Mouse (Mus musculus) MEL (cell line): ENCODE measurements around the gene Pax3. TPM values are rescaled to one million over a fixed set of nuclear protein-coding genes. Genes with fewer than 3 reads are reported as not detected.

ENCODE experiments used
- DNase-seq: peaks from one replicate; pipeline ENCODE4 v3.0.0; 2011; ENCODE audit warnings: low read depth, low spot score
- H3K27ac ChIP-seq: 2 replicates; pipeline ENCODE4 v1.5.1; 2012; ENCODE audit warnings: low read depth, mild to moderate bottlenecking, control low read depth, low read length, moderate library complexity; ENCODE audit not compliant: control insufficient read depth
- H3K27me3 ChIP-seq, 2 experiments: fragments of 150-350 bp in 1 of 2; sonication (generic) in 1 of 2; 2 replicates each; pipeline ENCODE4 v1.6.1; 2012; ENCODE audit warnings: low read length in 2 of 2, mild to moderate bottlenecking in 2 of 2, improper control_type of control experiment in 1 of 2, moderate library complexity in 1 of 2; ENCODE audit not compliant: insufficient read depth in 2 of 2, control insufficient read depth in 1 of 2
- H3K36me3 ChIP-seq, 2 experiments: 2 replicates each; pipeline ENCODE4 v1.6.1; 2012 to 2014; ENCODE audit warnings: low read length in 2 of 2, improper control_type of control experiment in 1 of 2, inconsistent platforms in 1 of 2, mild to moderate bottlenecking in 1 of 2; ENCODE audit not compliant: insufficient read depth in 2 of 2, control insufficient read depth in 1 of 2
- H3K4me1 ChIP-seq, 2 experiments: fragments of 150-350 bp in 1 of 2; sonication (generic) in 1 of 2; 2 replicates each; pipeline ENCODE4 v1.6.1; 2012; ENCODE audit warnings: low read length in 2 of 2, improper control_type of control experiment in 1 of 2, mild to moderate bottlenecking in 1 of 2; ENCODE audit not compliant: insufficient read depth in 2 of 2, control insufficient read depth in 1 of 2
- H3K4me3 ChIP-seq, 2 experiments: fragments of 150-350 bp in 1 of 2; sonication (generic) in 1 of 2; 2 replicates each; pipeline ENCODE4 v1.5.1; 2012; ENCODE audit warnings: low read depth in 2 of 2, low read length in 2 of 2, mild to moderate bottlenecking in 2 of 2, moderate library complexity in 2 of 2, control low read depth in 1 of 2, improper control_type of control experiment in 1 of 2; ENCODE audit not compliant: control insufficient read depth in 1 of 2, insufficient read depth in 1 of 2
- H3K79me2 ChIP-seq: 2 replicates; pipeline ENCODE4 v1.6.1; 2012; ENCODE audit warnings: mild to moderate bottlenecking, low read length, moderate library complexity; ENCODE audit not compliant: control insufficient read depth, poor library complexity, insufficient read depth
- H3K9ac ChIP-seq: 2 replicates; pipeline ENCODE4 v1.6.1; 2012; ENCODE audit warnings: low read depth, mild to moderate bottlenecking, control low read depth, low read length, moderate library complexity; ENCODE audit not compliant: control insufficient read depth, poor library complexity, severe bottlenecking
- H3K9me3 ChIP-seq: fragments of 150-350 bp; sonication (generic); replicated peaks from 2 replicates; pipeline ENCODE4 v1.6.1; 2012; ENCODE audit warnings: mild to moderate bottlenecking, low read length, improper control_type of control experiment, moderate library complexity; ENCODE audit not compliant: insufficient read depth
- CHD2 ChIP-seq: IDR thresholded peaks from 2 replicates; pipeline ENCODE4 v1.6.1; 2011; ENCODE audit warnings: low read length, improper control_type of control experiment
- ELF1 ChIP-seq: IDR thresholded peaks from 2 replicates; pipeline ENCODE4 v1.6.1; 2014; ENCODE audit warnings: low read depth, mild to moderate bottlenecking, inconsistent platforms, low read length, improper control_type of control experiment, moderate library complexity
- EP300 ChIP-seq, 2 experiments: IDR thresholded peaks; 2 replicates each; pipeline ENCODE4 v1.6.1; 2011; ENCODE audit warnings: improper control_type of control experiment in 2 of 2, low read length in 2 of 2, low read depth in 1 of 2, mild to moderate bottlenecking in 1 of 2
- GABPA ChIP-seq: IDR thresholded peaks from 2 replicates; pipeline ENCODE4 v1.6.1; 2012; ENCODE audit warnings: low read depth, mild to moderate bottlenecking, inconsistent platforms, low read length, improper control_type of control experiment, moderate library complexity
- HCFC1 ChIP-seq: IDR thresholded peaks from 2 replicates; pipeline ENCODE4 v1.6.1; 2012; ENCODE audit warnings: low read depth, mild to moderate bottlenecking, inconsistent platforms, low read length, improper control_type of control experiment, moderate library complexity
- MAFK ChIP-seq: IDR thresholded peaks from 2 replicates; pipeline ENCODE4 v1.6.1; 2011; ENCODE audit warnings: low read depth, mild to moderate bottlenecking, low read length, improper control_type of control experiment, borderline replicate concordance
- MEF2A ChIP-seq: IDR thresholded peaks from 2 replicates; pipeline ENCODE4 v1.6.1; 2014; ENCODE audit warnings: low read depth, mild to moderate bottlenecking, inconsistent platforms, low read length, improper control_type of control experiment; ENCODE audit not compliant: poor library complexity, insufficient replicate concordance, severe bottlenecking; ENCODE audit errors: extremely low read depth
- MYB ChIP-seq: IDR thresholded peaks from 2 replicates; pipeline ENCODE4 v1.6.1; 2011; ENCODE audit warnings: mild to moderate bottlenecking, low read depth, low read length, improper control_type of control experiment
- MYC ChIP-seq: IDR thresholded peaks from 2 replicates; pipeline ENCODE4 v1.6.1; 2011; ENCODE audit warnings: low read depth, mild to moderate bottlenecking, low read length, improper control_type of control experiment, moderate library complexity
- NELFE ChIP-seq: IDR thresholded peaks from 2 replicates; pipeline ENCODE4 v1.6.1; 2011; ENCODE audit warnings: low read depth, low read length, improper control_type of control experiment
- POLR2A ChIP-seq, 2 experiments: IDR thresholded peaks; 2 replicates each; pipeline ENCODE4 v1.6.1; 2011 to 2012; ENCODE audit warnings: low read length in 2 of 2, mild to moderate bottlenecking in 2 of 2, control low read depth in 1 of 2, improper control_type of control experiment in 1 of 2, low read depth in 1 of 2, moderate library complexity in 1 of 2; ENCODE audit not compliant: control insufficient read depth in 1 of 2, insufficient read depth in 1 of 2, poor library complexity in 1 of 2
- POLR2AphosphoS5 ChIP-seq: IDR thresholded peaks from 2 replicates; pipeline ENCODE4 v1.6.1; 2012; ENCODE audit warnings: low read depth, borderline replicate concordance, mild to moderate bottlenecking, inconsistent platforms, low read length, moderate library complexity, mixed read lengths
- RCOR1 ChIP-seq: IDR thresholded peaks from 2 replicates; pipeline ENCODE4 v1.6.1; 2012; ENCODE audit warnings: low read depth, mild to moderate bottlenecking, inconsistent platforms, low read length, improper control_type of control experiment
- SMC3 ChIP-seq: IDR thresholded peaks from 2 replicates; pipeline ENCODE4 v1.6.1; 2011; ENCODE audit warnings: low read depth, low read length, improper control_type of control experiment
- TAL1 ChIP-seq: IDR thresholded peaks from 2 replicates; pipeline ENCODE4 v1.6.1; 2012; ENCODE audit warnings: mild to moderate bottlenecking, inconsistent platforms, low read length, moderate library complexity, mixed read lengths
- USF1 ChIP-seq: IDR thresholded peaks from 2 replicates; pipeline ENCODE4 v1.6.1; 2014; ENCODE audit warnings: low read depth, mild to moderate bottlenecking, inconsistent platforms, low read length, improper control_type of control experiment, moderate library complexity
- USF2 ChIP-seq, 2 experiments: IDR thresholded peaks; 2 replicates each; pipeline ENCODE4 v1.6.1; 2011 to 2012; ENCODE audit warnings: improper control_type of control experiment in 2 of 2, low read length in 2 of 2, borderline replicate concordance in 1 of 2, inconsistent platforms in 1 of 2, low read depth in 1 of 2, mild to moderate bottlenecking in 1 of 2; ENCODE audit not compliant: insufficient read depth in 1 of 2
- ZKSCAN1 ChIP-seq: IDR thresholded peaks from 2 replicates; pipeline ENCODE4 v1.6.1; 2012; ENCODE audit warnings: low read depth, mild to moderate bottlenecking, inconsistent platforms, low read length, improper control_type of control experiment, moderate library complexity
- ZNF384 ChIP-seq: IDR thresholded peaks from 2 replicates; pipeline ENCODE4 v1.6.1; 2012; ENCODE audit warnings: low read depth, mild to moderate bottlenecking, inconsistent platforms, low read length, improper control_type of control experiment
- polyA plus RNA-seq, 2 experiments: library from polyadenylated mRNA; stranded (reverse) in 1 of 2; unstranded in 1 of 2; fragments of >175 nt in 1 of 2; fragments of >200 nt in 1 of 2; gene quantifications; 2 replicates each; pipeline versions ENCODE4 v1.2.1 to v1.2.4; 2012; ENCODE audit warnings: low replicate concordance in 2 of 2, low read depth in 1 of 2; ENCODE audit not compliant: insufficient read length in 2 of 2, insufficient read depth in 1 of 2, missing spikeins in 1 of 2
- total RNA-seq: library from RNA; depleted of rRNA; stranded (reverse); fragments of 300-350 nt; gene quantifications from 2 replicates; pipeline ENCODE4 v1.2.3, GENCODE M21; 2012

Gene Pax3
- total and polyA plus RNA-seq, 3 experiments, result not detected

DNA sequence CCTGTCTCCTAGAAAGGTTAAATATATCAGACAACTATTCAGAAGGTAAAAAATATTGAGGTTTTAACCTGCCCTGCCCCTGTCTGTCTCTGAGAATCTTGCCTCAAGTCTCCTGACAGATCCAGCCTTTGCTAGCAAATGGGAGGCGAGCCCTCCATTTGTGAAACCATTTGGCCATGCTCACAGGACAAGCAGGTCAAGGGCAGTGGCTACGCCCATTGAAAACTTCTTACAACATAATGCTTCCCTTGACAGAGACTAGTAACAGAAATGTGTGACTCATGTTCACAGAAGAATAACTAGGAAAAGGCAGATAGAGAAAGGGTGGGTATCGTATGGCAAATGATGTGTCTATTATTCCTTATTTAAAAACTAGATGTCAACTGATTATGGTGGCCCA, 80.9 kb downstream of the Pax3 start:
- Histone ChIP-seq H3K27ac (no peak overlapping the region), H3K4me1 (no peaks in the 10 kb centered on the region), H3K4me3 (no peak overlapping the region), H3K9me3 (no peaks in the 10 kb centered on the region), H3K27me3 (no peaks in the 10 kb centered on the region)
- no peak for DNase-seq
- TF ChIP-seq MYC, result no peak
- no peak for TF ChIP-seq ELF1
- TF ChIP-seq POLR2A (IDR thresholded peaks at IDR 0.05; ENCODE audit: control insufficient read depth in 1 of 2, insufficient read depth in 1 of 2, low read depth in 1 of 2, low read length in 2 of 2, poor library complexity in 1 of 2), result no peak
- TF ChIP-seq ZKSCAN1, result no peak
- TF ChIP-seq MYB, result no peak
- no peak for TF ChIP-seq GABPA
- no peak for TF ChIP-seq ZNF384
- TF ChIP-seq USF2 (IDR thresholded peaks at IDR 0.05; ENCODE audit: borderline replicate concordance in 1 of 2, insufficient read depth in 1 of 2, low read depth in 1 of 2, low read length in 2 of 2), result no peak
- TF ChIP-seq RCOR1, result no peak
- no peak for TF ChIP-seq HCFC1
- TF ChIP-seq CHD2, result no peak
- no peak for TF ChIP-seq USF1
- no peak for TF ChIP-seq TAL1
- TF ChIP-seq NELFE, result no peak
- no peak for TF ChIP-seq SMC3
- no peak for TF ChIP-seq POLR2AphosphoS5
- TF ChIP-seq MEF2A, result no peak
- TF ChIP-seq, all 39 proteins: peak for 0
- no peaks in the 10 kb centered on the region for H3K79me2 ChIP-seq
- H3K36me3 ChIP-seq, result no peaks in the 10 kb centered on the region
- H3K9ac ChIP-seq, result no peak overlapping the region

DNA sequence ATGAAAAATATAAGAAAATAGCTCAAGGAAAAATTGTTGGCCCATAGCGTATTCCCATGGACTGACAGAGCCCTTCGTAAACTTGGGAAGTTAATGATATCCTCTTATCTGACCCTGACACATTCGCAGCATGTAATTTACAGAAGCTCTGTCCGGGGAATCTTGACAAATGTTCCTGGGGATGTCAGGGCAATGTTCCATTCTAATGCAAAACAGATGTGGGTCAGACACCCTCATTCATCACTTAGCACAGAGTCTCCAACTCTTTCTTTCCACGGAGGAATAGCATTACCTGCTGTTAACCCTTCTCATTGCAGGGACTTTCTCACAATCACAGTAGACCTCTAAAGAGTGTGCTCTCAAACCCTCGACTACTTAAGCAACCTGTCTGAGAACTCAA, 86.6 kb downstream of the Pax3 start:
- no peaks in the 10 kb centered on the region for H3K4me1 ChIP-seq
- no peaks in the 10 kb centered on the region for H3K9me3 ChIP-seq
- TF ChIP-seq MAFK, result no peak
- no peak for TF ChIP-seq SMC3
- TF ChIP-seq EP300 (IDR thresholded peaks at IDR 0.05; ENCODE audit: low read depth in 1 of 2, low read length in 2 of 2), result no peak
- no peak for TF ChIP-seq NELFE
- no peak overlapping the region for H3K4me3 ChIP-seq
- no peak for DNase-seq
- no peaks in the 10 kb centered on the region for H3K27me3 ChIP-seq
- H3K79me2 ChIP-seq, result no peaks in the 10 kb centered on the region
- H3K27ac ChIP-seq, result no peak overlapping the region
- H3K9ac ChIP-seq, result no peak overlapping the region
- no peaks in the 10 kb centered on the region for H3K36me3 ChIP-seq
